Mouse (Mus musculus) embryonic facial prominence, embryonic 12.5 days (tissue): ENCODE data around the gene Olfr324. TPM values are rescaled to one million over a fixed set of nuclear protein-coding genes. Genes with fewer than 3 reads are reported as not detected.

Source experiments
- ATAC-seq: fragments of 200-750 bp; cut with Nextera tagmentation; 2 replicates; pipeline ENCODE4 v1.8.0; 2017; ENCODE audit not compliant: insufficient number of reproducible peaks, insufficient read depth, low FRiP score, low TSS enrichment
- H3K27ac ChIP-seq: fragments of 300-500 bp; sonication (generic); 2 replicates; pipeline ENCODE4 v1.5.1; 2016; ENCODE audit warnings: mild to moderate bottlenecking
- H3K27me3 ChIP-seq: fragments of 300-500 bp; sonication (generic); 2 replicates; pipeline ENCODE4 v1.6.1; 2016; ENCODE audit warnings: mild to moderate bottlenecking, moderate library complexity
- H3K36me3 ChIP-seq: fragments of 300-500 bp; sonication (generic); 2 replicates; pipeline ENCODE4 v1.6.1; 2016; ENCODE audit warnings: mild to moderate bottlenecking
- H3K4me1 ChIP-seq: fragments of 300-500 bp; sonication (generic); 2 replicates; pipeline ENCODE4 v1.6.1; 2016
- H3K4me2 ChIP-seq: fragments of 300-500 bp; sonication (generic); replicated peaks from 2 replicates; pipeline ENCODE4 v1.6.1; 2016; ENCODE audit warnings: mild to moderate bottlenecking, moderate library complexity
- H3K4me3 ChIP-seq: fragments of 300-500 bp; sonication (generic); 2 replicates; pipeline ENCODE4 v1.5.1; 2016; ENCODE audit warnings: mild to moderate bottlenecking
- H3K9ac ChIP-seq: fragments of 300-500 bp; sonication (generic); 2 replicates; pipeline ENCODE4 v1.6.1; 2016; ENCODE audit warnings: mild to moderate bottlenecking, moderate library complexity
- H3K9me3 ChIP-seq: fragments of 300-500 bp; sonication (generic); 2 replicates; pipeline ENCODE4 v1.6.1; 2016; ENCODE audit warnings: mild to moderate bottlenecking, moderate library complexity
- WGBS: fragments of 180-500 bp; shearing (Covaris S2); methylation state at CpG from one replicate; pipeline ENCODE4 v1.1.7; 2016; 5-methylcytosine and 5-hydroxymethylcytosine counted together
- polyA plus RNA-seq: library from polyadenylated mRNA; unstranded; fragments of >200 nt; fragmentation: Nextera tagmentation; extraction: Ambion mirVana; gene quantifications from 2 replicates; pipeline ENCODE4 v1.2.1, GENCODE M21; 2016

Gene Olfr324
- polyA plus RNA-seq, 1 experiment from 2014 or later: not detected

DNA sequence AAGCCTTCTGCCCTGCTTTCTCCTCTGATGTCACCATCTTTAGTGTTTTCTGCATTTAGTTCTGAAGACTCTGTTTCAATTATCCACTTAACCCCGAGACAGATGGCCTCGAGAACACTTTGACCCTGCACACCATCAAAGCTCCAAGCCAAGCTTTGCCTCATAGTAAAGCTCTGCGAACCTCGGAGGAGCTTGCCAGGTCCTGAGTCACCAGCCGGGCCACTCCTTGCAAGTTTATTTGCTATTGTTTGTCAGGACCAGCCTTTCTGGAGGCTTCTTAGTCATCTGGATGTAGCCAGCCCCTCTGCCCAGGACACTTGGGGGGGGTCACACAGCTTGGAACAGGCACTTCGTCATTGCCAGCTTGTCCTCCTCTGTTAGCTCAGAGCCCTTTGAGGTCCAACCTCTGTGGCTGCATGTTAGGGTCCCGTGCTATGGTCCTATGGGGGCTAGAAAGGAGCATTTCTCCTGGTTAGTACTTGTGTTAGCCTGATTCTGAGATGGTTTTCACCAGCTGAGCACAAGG, 43.3 kb downstream of the Olfr324 start:
- Histone ChIP-seq H3K9ac (no peak overlapping the region), H3K4me3 (no peak overlapping the region), H3K27ac (no peak overlapping the region), H3K9me3 (no peaks in the 10 kb centered on the region), H3K27me3 (peaks cover 23% of the 10 kb centered on the region), H3K4me1 (peaks cover 9% of the 10 kb centered on the region), H3K4me2 (no peak overlapping the region), H3K36me3 (no peaks in the 10 kb centered on the region)
- 48% methylated on average over 7 of the region's 7 CpGs for WGBS
- ATAC-seq: no peak

DNA sequence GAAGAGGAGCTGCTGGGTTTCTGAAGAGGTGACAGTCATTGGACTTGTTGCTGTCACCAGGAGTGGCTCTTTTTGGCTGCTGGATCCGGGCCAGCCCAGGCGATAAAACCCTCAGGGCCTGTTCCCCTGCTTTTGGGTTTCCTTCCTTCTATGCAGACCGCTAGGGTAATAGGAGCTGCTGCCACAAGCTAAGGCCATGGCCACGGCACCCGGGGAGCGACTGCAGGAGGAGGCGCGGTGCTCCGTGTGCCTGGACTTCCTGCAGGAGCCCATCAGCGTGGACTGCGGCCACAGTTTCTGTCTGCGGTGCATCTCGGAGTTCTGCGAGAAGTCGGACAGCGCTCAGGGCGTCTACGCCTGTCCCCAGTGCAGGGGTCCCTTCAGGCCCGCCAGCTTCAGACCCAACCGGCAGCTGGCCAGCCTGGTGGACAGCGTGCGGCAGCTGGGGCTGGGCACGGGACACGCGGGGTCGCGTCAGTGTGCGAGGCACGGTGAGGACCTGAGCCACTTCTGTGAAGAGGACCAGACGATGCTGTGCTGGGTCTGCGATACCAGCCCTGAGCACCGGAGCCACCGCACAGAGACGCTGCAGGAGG, 45.5 kb downstream of the Olfr324 start, which contains the start of gene Trim58:
Gene Trim58, plus strand, starts transcription at position 194 of the 596 bp plus-strand sequence.
- no peaks in the 10 kb centered on the region for H3K9me3 ChIP-seq
- ATAC-seq: peak; percentile 35; the same call in 1 of the 2 replicates
- H3K27ac ChIP-seq: peak within 1 kb of the TSS; percentile 42; the same call in 1 of the 2 replicates
- peak within 1 kb of the TSS; percentile 73 for H3K4me2 ChIP-seq
- H3K9ac ChIP-seq: peak within 1 kb of the TSS; percentile 28; the same call in 1 of the 2 replicates
- no peaks in the 10 kb centered on the region for H3K36me3 ChIP-seq
- WGBS: 2% methylated on average over 34 of the region's 34 CpGs
- peaks cover 23% of the 10 kb centered on the region for H3K27me3 ChIP-seq
- H3K4me1 ChIP-seq: peaks cover 9% of the 10 kb centered on the region
- peak within 1 kb of the TSS; percentile 33 for H3K4me3 ChIP-seq

DNA sequence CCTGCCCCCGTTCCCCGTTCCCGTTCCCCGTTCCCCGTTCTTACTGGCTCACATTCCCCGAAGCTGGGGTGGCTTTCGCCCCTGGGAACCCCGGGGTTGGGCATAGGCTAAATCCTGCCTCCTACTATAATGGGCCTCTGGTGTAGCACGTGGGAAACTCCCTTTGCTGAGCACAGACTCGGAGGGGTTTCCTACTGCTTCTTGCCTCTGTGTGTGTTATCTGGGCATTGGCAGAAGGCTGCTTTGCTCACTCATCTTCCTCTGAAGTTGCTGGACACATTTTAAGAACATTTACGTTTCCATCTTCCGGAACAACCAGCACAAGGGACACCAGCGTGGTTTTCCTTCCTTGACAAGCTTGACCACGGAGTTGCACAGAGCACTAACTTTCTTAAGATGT, 46.1 kb downstream of the Olfr324 start:
- peaks cover 9% of the 10 kb centered on the region for H3K4me1 ChIP-seq
- no peaks in the 10 kb centered on the region for H3K9me3 ChIP-seq
- H3K4me3 ChIP-seq: peak overlapping the region; percentile 33
- H3K36me3 ChIP-seq: no peaks in the 10 kb centered on the region
- H3K4me2 ChIP-seq: peak overlapping the region; percentile 73
- peaks cover 23% of the 10 kb centered on the region for H3K27me3 ChIP-seq
- ATAC-seq: no peak
- no peak overlapping the region for H3K27ac ChIP-seq
- H3K9ac ChIP-seq: peak overlapping the region; percentile 28; the same call in 1 of the 2 replicates
- WGBS: 21% methylated on average over 14 of the region's 14 CpGs

DNA sequence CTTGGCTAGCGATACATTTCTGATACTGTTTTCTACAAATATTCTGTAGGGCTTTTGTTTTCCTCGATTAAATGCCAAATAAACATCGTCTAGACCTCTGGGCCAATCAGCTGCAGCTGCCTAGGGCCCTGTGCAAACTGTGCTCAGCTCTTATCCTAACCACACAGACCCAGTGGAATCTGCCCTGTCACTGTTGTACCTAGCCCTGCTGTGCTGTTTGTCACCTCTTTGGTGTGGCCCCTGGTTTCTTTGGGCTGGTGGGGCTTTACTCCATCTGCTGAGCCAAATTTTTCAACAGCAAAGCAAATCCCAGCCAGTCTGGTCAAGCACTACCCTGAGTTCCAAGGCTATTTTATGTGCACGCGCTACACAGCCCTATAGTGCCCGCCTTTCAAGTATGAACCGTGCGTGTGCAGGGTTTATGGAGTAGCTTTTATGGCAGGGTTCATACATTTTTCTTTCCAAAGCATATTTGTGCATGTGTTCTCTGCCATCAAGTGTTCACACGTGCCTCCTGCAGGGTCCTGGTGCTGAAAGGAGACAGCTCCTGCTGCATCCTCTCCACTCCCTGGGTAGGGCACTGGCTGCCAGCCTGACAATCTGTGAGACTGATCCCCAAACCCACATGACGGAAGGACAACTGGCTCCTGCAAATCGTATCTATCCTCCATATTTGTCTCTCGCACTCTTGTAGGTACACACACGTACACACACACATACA, 46.9 kb downstream of the Olfr324 start:
- Histone ChIP-seq H3K9ac (no peak overlapping the region), H3K36me3 (no peaks in the 10 kb centered on the region), H3K27ac (0 out of 2 replicates have a peak overlapping the region, but pooled peaks have one; percentile 19), H3K9me3 (no peaks in the 10 kb centered on the region), H3K4me3 (no peak overlapping the region), H3K4me2 (no peak overlapping the region), H3K4me1 (peaks cover 9% of the 10 kb centered on the region), H3K27me3 (peaks cover 23% of the 10 kb centered on the region)
- WGBS: 83% methylated on average over 13 of the region's 13 CpGs
- ATAC-seq: peak; percentile 81; the same call in 1 of the 2 replicates

DNA sequence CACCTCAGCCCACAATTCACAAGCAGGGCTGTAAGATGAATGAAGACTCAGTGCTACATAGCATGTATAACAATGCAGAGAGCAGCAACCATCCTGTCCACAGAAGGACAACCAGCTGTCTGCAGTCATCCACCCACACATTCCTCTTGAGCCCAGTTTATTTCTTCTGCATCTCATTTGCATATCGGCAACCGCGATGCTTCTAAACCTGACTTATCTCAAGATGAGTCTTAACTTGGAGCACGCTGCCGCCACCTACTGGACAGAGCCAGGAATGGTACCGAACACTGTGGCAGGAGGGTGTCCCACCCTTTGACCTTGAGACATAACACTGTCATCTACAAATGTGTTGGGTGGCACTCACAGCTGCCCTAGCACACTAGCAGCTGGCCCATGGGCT, 48.4 kb downstream of the Olfr324 start:
- Histone ChIP-seq H3K4me2 (no peak overlapping the region), H3K27ac (no peak overlapping the region), H3K36me3 (no peaks in the 10 kb centered on the region), H3K4me3 (no peak overlapping the region), H3K4me1 (peaks cover 9% of the 10 kb centered on the region), H3K9me3 (no peaks in the 10 kb centered on the region), H3K27me3 (peaks cover 23% of the 10 kb centered on the region), H3K9ac (no peak overlapping the region)
- WGBS: 33% methylated on average over 6 of the region's 6 CpGs
- no peak for ATAC-seq

Other genes with a start within 250 kb of the Olfr324 start
- not detected in 2 replicates for gene Lypd8, start 216.1 kb upstream of the Olfr324 start, polyA plus RNA-seq
- gene 1810065E05Rik, start 174.0 kb upstream of the Olfr324 start, polyA plus RNA-seq: not detected in 2 replicates
- gene Gm12253, start 162.6 kb upstream of the Olfr324 start, polyA plus RNA-seq: not detected in 2 replicates
- gene Lypd9, start 142.2 kb upstream of the Olfr324 start, polyA plus RNA-seq: not detected in 2 replicates
- gene Olfr30, start 132.8 kb upstream of the Olfr324 start, polyA plus RNA-seq: not detected in 2 replicates
- gene Olfr332, start 102.6 kb upstream of the Olfr324 start, polyA plus RNA-seq: not detected in 2 replicates
- gene Olfr331, start 92.5 kb upstream of the Olfr324 start, polyA plus RNA-seq: not detected in 2 replicates
- gene Olfr330, start 60.3 kb upstream of the Olfr324 start, polyA plus RNA-seq: not detected in 2 replicates
- gene Olfr329-ps, start 48.7 kb upstream of the Olfr324 start, polyA plus RNA-seq: not detected in 2 replicates
- gene Olfr328, start 39.5 kb upstream of the Olfr324 start, polyA plus RNA-seq: 0.08 TPM in 1 of 2 replicates, not detected in the other
- gene Olfr224, start 24.6 kb upstream of the Olfr324 start, polyA plus RNA-seq: not detected in 2 replicates
- gene Olfr325, start 17.4 kb upstream of the Olfr324 start, polyA plus RNA-seq: not detected in 2 replicates
- gene 2210407C18Rik, start 21.0 kb downstream of the Olfr324 start, polyA plus RNA-seq: not detected in 2 replicates
- gene Olfr323, start 35.4 kb downstream of the Olfr324 start, polyA plus RNA-seq: not detected in 2 replicates
- gene Trim58, start 45.4 kb downstream of the Olfr324 start, polyA plus RNA-seq: 0.26 and 0.60 TPM in 2 replicates
- not detected in 2 replicates for gene Olfr322, start 63.7 kb downstream of the Olfr324 start, polyA plus RNA-seq
- gene Olfr320, start 86.0 kb downstream of the Olfr324 start, polyA plus RNA-seq: not detected in 2 replicates
- not detected in 2 replicates for gene Olfr319, start 104.0 kb downstream of the Olfr324 start, polyA plus RNA-seq
- not detected in 2 replicates for gene Olfr318, start 128.9 kb downstream of the Olfr324 start, polyA plus RNA-seq
- not detected in 2 replicates for gene Olfr317, start 144.1 kb downstream of the Olfr324 start, polyA plus RNA-seq
- gene Olfr316, start 157.6 kb downstream of the Olfr324 start, polyA plus RNA-seq: not detected in 2 replicates
- not detected in 2 replicates for gene Olfr315, start 178.1 kb downstream of the Olfr324 start, polyA plus RNA-seq
- gene Olfr314, start 187.8 kb downstream of the Olfr324 start, polyA plus RNA-seq: not detected in 2 replicates
- gene Fam183b, start 206.8 kb downstream of the Olfr324 start, polyA plus RNA-seq: 0.42 and 0.59 TPM in 2 replicates
- gene Olfr313, start 219.9 kb downstream of the Olfr324 start, polyA plus RNA-seq: not detected in 2 replicates
- gene Olfr312, start 234.1 kb downstream of the Olfr324 start, polyA plus RNA-seq: not detected in 2 replicates
- gene Olfr311, start 244.1 kb downstream of the Olfr324 start, polyA plus RNA-seq: not detected in 2 replicates